Mouse (Mus musculus): ENCODE results near the gene Slco3a1.

DNA sequence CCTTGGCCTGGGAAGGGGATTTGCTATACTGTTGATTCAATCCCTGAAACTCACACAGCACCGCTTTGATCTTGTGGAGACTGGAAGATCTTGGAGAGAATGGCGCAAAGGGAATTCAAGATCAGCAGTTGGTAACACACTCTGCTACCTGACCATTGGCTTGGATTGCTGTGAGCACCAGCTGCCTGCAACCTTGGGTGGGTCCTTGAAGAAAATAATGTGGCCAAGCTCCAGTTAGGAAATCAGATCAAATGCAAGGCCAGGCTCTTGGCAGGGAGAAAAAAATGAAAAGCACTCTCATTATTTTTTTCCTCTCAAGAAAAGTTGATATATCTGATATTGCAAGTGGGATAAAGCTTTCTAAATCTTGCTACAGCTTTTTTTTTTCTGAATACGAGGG is 298.3 kb downstream of the Slco3a1 start:
- TF ChIP-seq POLR2A (IDR thresholded peaks at IDR 0.05; ENCODE audit: low read depth, low read length) (no peak), CTCF (IDR thresholded peaks at IDR 0.05; ENCODE audit: borderline replicate concordance, insufficient read depth, low read length) (no peak)
